Mouse (Mus musculus) heart, embryonic 11.5 days (tissue): ENCODE measurements around the gene Actr1a. TPM values are rescaled to one million over a fixed set of nuclear protein-coding genes. Genes with fewer than 3 reads are reported as not detected.
A peak's percentile ranks its signal among the peaks of the same experiment; 100 is the strongest.

Experiments used
- ATAC-seq: fragments of 200-750 bp; cut with Nextera tagmentation; replicated peaks from 2 replicates; pipeline ENCODE4 v1.8.0; 2017; ENCODE audit warnings: moderate library complexity; ENCODE audit not compliant: insufficient number of reproducible peaks, low FRiP score, low TSS enrichment
- H3K27ac ChIP-seq: fragments of 300-500 bp; sonication (generic); 2 replicates; pipeline ENCODE4 v1.5.1; 2014; ENCODE audit warnings: mild to moderate bottlenecking, low read depth, low read length
- H3K27me3 ChIP-seq: fragments of 300-500 bp; sonication (generic); 2 replicates; pipeline ENCODE4 v1.6.1; 2014; ENCODE audit warnings: mild to moderate bottlenecking, low read length, mixed read lengths; ENCODE audit not compliant: control insufficient read depth, insufficient read depth
- H3K36me3 ChIP-seq: fragments of 300-500 bp; sonication (generic); 2 replicates; pipeline ENCODE4 v1.6.1; 2014; ENCODE audit warnings: mild to moderate bottlenecking, low read length, moderate library complexity, mixed read lengths; ENCODE audit not compliant: control insufficient read depth, insufficient read depth
- H3K4me1 ChIP-seq: fragments of 300-500 bp; sonication (generic); 2 replicates; pipeline ENCODE4 v1.6.1; 2014; ENCODE audit warnings: low read length; ENCODE audit not compliant: control insufficient read depth, insufficient read depth
- H3K4me2 ChIP-seq: fragments of 300-500 bp; sonication (generic); 2 replicates; pipeline ENCODE4 v1.6.1; 2014; ENCODE audit warnings: mild to moderate bottlenecking, moderate library complexity
- H3K4me3 ChIP-seq: fragments of 300-500 bp; sonication (generic); 2 replicates; pipeline ENCODE4 v1.5.1; 2014; ENCODE audit warnings: low read depth, low read length
- H3K9ac ChIP-seq: fragments of 300-500 bp; sonication (generic); 2 replicates; pipeline ENCODE4 v1.6.1; 2014; ENCODE audit warnings: mild to moderate bottlenecking, low read depth, low read length, moderate library complexity
- H3K9me3 ChIP-seq: fragments of 300-500 bp; sonication (generic); replicated peaks from 2 replicates; pipeline ENCODE4 v1.6.1; 2016; ENCODE audit warnings: low read length; ENCODE audit not compliant: control insufficient read depth
- WGBS: fragments of 180-500 bp; shearing (Covaris S2); extraction: QIAGEN DNeasy Blood & Tissue Kit; methylation state at CpG from one replicate; pipeline ENCODE4 v1.1.7; 2014; ENCODE audit not compliant: insufficient replicate concordance; 5-methylcytosine and 5-hydroxymethylcytosine counted together
- polyA plus RNA-seq: library from polyadenylated mRNA; unstranded; fragments of >200 nt; fragmentation: Nextera tagmentation; extraction: Ambion mirVana; gene quantifications from 2 replicates; pipeline ENCODE4 v1.2.1, GENCODE M21; 2014

Actr1a gene
- polyA plus RNA-seq, 1 experiment from 2014 or later: 112 TPM

- WGBS: 47% methylated on average over 10 of the region's 10 CpGs
- H3K9me3 ChIP-seq: no peaks in the 10 kb centered on the region
- no peak for ATAC-seq
- H3K36me3 ChIP-seq: no peaks in the 10 kb centered on the region
- H3K9ac ChIP-seq: peak within 1 kb of the TSS; percentile 72
- H3K4me3 ChIP-seq: peak within 1 kb of the TSS; percentile 51
- H3K27me3 ChIP-seq: peaks cover 31% of the 10 kb centered on the region
- peak within 1 kb of the TSS; percentile 97 for H3K4me2 ChIP-seq
- no peak within 1 kb of the TSS for H3K27ac ChIP-seq
- peaks cover 6% of the 10 kb centered on the region; the same call in 1 of the 2 replicates for H3K4me1 ChIP-seq
These were observed 45.2 kb downstream of the Actr1a start, which contains the start of gene 2310034G01Rik for GRCm38 (mm10) chr19:46350168-46350932. 2310034G01Rik (minus strand) TSS chr19:46350302.

GRCm38 (mm10) chr19:46349550-46349949 is 46.0 kb downstream of the Actr1a start:
- Histone ChIP-seq H3K4me1 (peaks cover 6% of the 10 kb centered on the region; the same call in 1 of the 2 replicates), H3K36me3 (no peaks in the 10 kb centered on the region), H3K4me2 (peak overlapping the region; percentile 97), H3K27ac (no peak overlapping the region), H3K9ac (peak overlapping the region; percentile 72), H3K9me3 (no peaks in the 10 kb centered on the region), H3K27me3 (peaks cover 34% of the 10 kb centered on the region), H3K4me3 (peak overlapping the region; percentile 51)
- ATAC-seq: no peak; the same call in 1 of the 2 replicates
- 30% methylated on average over 6 of the region's 6 CpGs for WGBS

- 1% methylated on average over 78 of the region's 78 CpGs for WGBS
- H3K36me3 ChIP-seq: no peaks in the 10 kb centered on the region
- ATAC-seq: peak; percentile 29; the same call in 1 of the 2 replicates
- H3K27ac ChIP-seq: no peak overlapping the region
- peak overlapping the region; percentile 97 for H3K4me2 ChIP-seq
- peaks cover 6% of the 10 kb centered on the region; the same call in 1 of the 2 replicates for H3K4me1 ChIP-seq
- peaks cover 34% of the 10 kb centered on the region for H3K27me3 ChIP-seq
- H3K4me3 ChIP-seq: peak overlapping the region; percentile 51
- no peaks in the 10 kb centered on the region for H3K9me3 ChIP-seq
- peak overlapping the region; percentile 72 for H3K9ac ChIP-seq
These were observed 46.6 kb downstream of the Actr1a start for GRCm38 (mm10) chr19:46348761-46349458.

- peaks cover 38% of the 10 kb centered on the region for H3K27me3 ChIP-seq
- H3K9me3 ChIP-seq: no peaks in the 10 kb centered on the region
- peak overlapping the region; percentile 51 for H3K4me3 ChIP-seq
- H3K36me3 ChIP-seq: no peaks in the 10 kb centered on the region
- peak overlapping the region; percentile 72 for H3K9ac ChIP-seq
- 33% methylated on average over 14 of the region's 14 CpGs for whole genome bisulfite sequencing
- H3K4me2 ChIP-seq: peak overlapping the region; percentile 97
- no peak for ATAC-seq
- no peak overlapping the region for H3K27ac ChIP-seq
- H3K4me1 ChIP-seq: peaks cover 6% of the 10 kb centered on the region; the same call in 1 of the 2 replicates
These were observed 47.4 kb downstream of the Actr1a start for GRCm38 (mm10) chr19:46347936-46348668.

GRCm38 (mm10) chr19:46347146-46347545 is 48.4 kb downstream of the Actr1a start:
- Histone ChIP-seq H3K27me3 (peaks cover 38% of the 10 kb centered on the region), H3K4me3 (no peak overlapping the region), H3K36me3 (no peaks in the 10 kb centered on the region), H3K9me3 (no peaks in the 10 kb centered on the region), H3K4me2 (no peak overlapping the region), H3K9ac (no peak overlapping the region), H3K27ac (no peak overlapping the region), H3K4me1 (peaks cover 6% of the 10 kb centered on the region; the same call in 1 of the 2 replicates)
- WGBS: 80% methylated on average over 1 of the region's 1 CpGs
- ATAC-seq: no peak

GRCm38 (mm10) chr19:46344710-46345419 is 50.7 kb downstream of the Actr1a start:
- no peak overlapping the region for H3K4me2 ChIP-seq
- no peak for ATAC-seq
- no peak overlapping the region for H3K4me3 ChIP-seq
- no peaks in the 10 kb centered on the region for H3K9me3 ChIP-seq
- H3K36me3 ChIP-seq: no peaks in the 10 kb centered on the region
- no peak overlapping the region for H3K9ac ChIP-seq
- H3K27ac ChIP-seq: no peak overlapping the region
- H3K27me3 ChIP-seq: peaks cover 26% of the 10 kb centered on the region
- peaks cover 11% of the 10 kb centered on the region; the same call in 1 of the 2 replicates for H3K4me1 ChIP-seq
- WGBS: 17% methylated on average over 7 of the region's 7 CpGs

GRCm38 (mm10) chr19:46339287-46339971 is 56.1 kb downstream of the Actr1a start:
- peaks cover 12% of the 10 kb centered on the region for H3K4me1 ChIP-seq
- no peaks in the 10 kb centered on the region for H3K9me3 ChIP-seq
- no peak for ATAC-seq
- H3K27ac ChIP-seq: no peak overlapping the region
- H3K36me3 ChIP-seq: no peaks in the 10 kb centered on the region
- H3K4me3 ChIP-seq: no peak overlapping the region
- H3K27me3 ChIP-seq: peaks cover 11% of the 10 kb centered on the region
- H3K9ac ChIP-seq: no peak overlapping the region
- H3K4me2 ChIP-seq: peak overlapping the region; percentile 86; the same call in 1 of the 2 replicates
- 69% methylated on average over 7 of the region's 7 CpGs for WGBS
